24 mouse cellular contexts compared by ENCODE assay signal in the genomic region with DNA sequence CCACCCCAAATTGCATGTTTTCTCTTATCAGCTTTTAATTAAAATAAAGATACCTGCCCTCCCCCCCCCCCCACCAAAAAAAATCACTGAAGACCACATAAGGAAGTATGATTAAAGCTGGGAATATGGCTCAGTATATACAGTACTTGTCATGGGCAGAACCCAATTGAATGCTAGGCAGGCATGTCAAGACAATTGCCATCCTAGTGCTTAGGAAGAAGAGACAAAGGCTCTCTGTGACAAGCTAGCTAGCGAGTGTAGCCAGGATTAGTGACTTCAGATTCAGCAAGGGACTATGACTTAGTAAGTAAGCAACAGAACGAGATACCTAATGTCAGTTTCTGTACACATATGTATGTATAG.
A peak's percentile ranks its signal among the peaks of the same experiment; 100 is the strongest.
DNase-seq lines count a peak whose midpoint lies in the region; ATAC-seq lines count a peak whose summit lies in the region.
"Had no signal": no experiment of that assay in that cellular context is flagged by ENCODE, and none has a peak within 500 bp of the region (broad histone marks: within the 10 kb centered on the region; RNA-seq: fewer than 3 reads in every experiment).

No protein-coding gene starts in this region.

- H3K9ac ChIP-seq in hindbrain, embryonic 16.5 days (ENCODE audit: low read depth, low read length), result no peak overlapping the region
- no peak overlapping the region for H3K9ac ChIP-seq in midbrain, embryonic 12.5 days (replicated peaks)
- H3K9ac ChIP-seq in neural tube, embryonic 11.5 days (ENCODE audit: low read length), result no peak overlapping the region
- H3K9ac ChIP-seq in neural tube, embryonic 15.5 days (replicated peaks), result no peak overlapping the region
- H3K9ac ChIP-seq: embryonic facial prominence, embryonic 12.5 days; embryonic facial prominence, embryonic 15.5 days; heart, embryonic 12.5 days; heart, embryonic 15.5 days; hindbrain, embryonic 13.5 days had no signal

- no peaks in the 10 kb centered on the region for H3K27me3 ChIP-seq in hindbrain, embryonic 10.5 days (ENCODE audit: insufficient read depth, poor library complexity, severe bottlenecking)
- no peaks in the 10 kb centered on the region for H3K27me3 ChIP-seq in hindbrain, embryonic 16.5 days (replicated peaks; ENCODE audit: control insufficient read depth, insufficient read depth, low read length)
- H3K27me3 ChIP-seq in midbrain, embryonic 12.5 days, result no peaks in the 10 kb centered on the region
- H3K27me3 ChIP-seq in midbrain, embryonic 10.5 days (ENCODE audit: low read depth, poor library complexity, severe bottlenecking), result no peaks in the 10 kb centered on the region
- H3K27me3 ChIP-seq in neural tube, embryonic 11.5 days (ENCODE audit: control insufficient read depth, insufficient read depth, low read length), result no peaks in the 10 kb centered on the region
- no peaks in the 10 kb centered on the region for H3K27me3 ChIP-seq in neural tube, embryonic 15.5 days (replicated peaks)
- H3K27me3 ChIP-seq: embryonic facial prominence, embryonic 12.5 days; embryonic facial prominence, embryonic 15.5 days; heart, embryonic 12.5 days; heart, embryonic 15.5 days; hindbrain, embryonic 13.5 days had no signal

- ATAC-seq in hindbrain, embryonic 16.5 days, result no peak
- ATAC-seq in midbrain, embryonic 12.5 days (ENCODE audit: low FRiP score, low read depth), result 0 out of 2 replicates have a peak, but pooled peaks have one; percentile 45
- ATAC-seq in neural tube, embryonic 11.5 days (ENCODE audit: insufficient read depth, low FRiP score, low TSS enrichment), result 0 out of 2 replicates have a peak, but pooled peaks have one; percentile 3
- no peak for ATAC-seq in neural tube, embryonic 15.5 days (ENCODE audit: low FRiP score)
- ATAC-seq: CD4-positive, CD25-positive, alpha-beta regulatory T cell, adult 4 months; inflammation-experienced regulatory T-cells, adult 6 months had no signal

- H3K4me3 ChIP-seq in hindbrain, embryonic 10.5 days, result no peak overlapping the region
- H3K4me3 ChIP-seq in hindbrain, embryonic 16.5 days (ENCODE audit: low read length), result no peak overlapping the region
- H3K4me3 ChIP-seq in midbrain, embryonic 12.5 days, result no peak overlapping the region
- no peak overlapping the region for H3K4me3 ChIP-seq in midbrain, embryonic 10.5 days
- no peak overlapping the region for H3K4me3 ChIP-seq in neural tube, embryonic 11.5 days (ENCODE audit: low read depth, low read length)
- no peak overlapping the region for H3K4me3 ChIP-seq in neural tube, embryonic 15.5 days (replicated peaks)
- H3K4me3 ChIP-seq: embryonic facial prominence, embryonic 12.5 days; embryonic facial prominence, embryonic 15.5 days; heart, embryonic 12.5 days; heart, embryonic 15.5 days; hindbrain, embryonic 13.5 days had no signal

- peak overlapping the region; percentile 59 for H3K27ac ChIP-seq in hindbrain, embryonic 10.5 days
- no peak overlapping the region for H3K27ac ChIP-seq in hindbrain, embryonic 16.5 days (ENCODE audit: low read depth, low read length)
- H3K27ac ChIP-seq in midbrain, embryonic 12.5 days (replicated peaks), result 0 out of 2 replicates have a peak overlapping the region, but pooled peaks have one; percentile 15
- H3K27ac ChIP-seq in midbrain, embryonic 10.5 days (replicated peaks), result no peak overlapping the region
- H3K27ac ChIP-seq in neural tube, embryonic 11.5 days (ENCODE audit: low read depth, low read length), result no peak overlapping the region
- no peak overlapping the region for H3K27ac ChIP-seq in neural tube, embryonic 15.5 days (replicated peaks)
- H3K27ac ChIP-seq: embryonic facial prominence, embryonic 12.5 days; embryonic facial prominence, embryonic 15.5 days; heart, embryonic 15.5 days; hindbrain, embryonic 13.5 days; hindbrain, postnatal 0 days had no signal

- 62% methylated on average over 2 of the region's 2 CpGs for WGBS in hindbrain, embryonic 10.5 days
- 57% methylated on average over 2 of the region's 2 CpGs for WGBS in hindbrain, embryonic 16.5 days
- 46% methylated on average over 2 of the region's 2 CpGs for WGBS in midbrain, embryonic 12.5 days
- WGBS in midbrain, embryonic 10.5 days, result 59% methylated on average over 2 of the region's 2 CpGs
- WGBS in neural tube, embryonic 11.5 days, result 70% methylated on average over 2 of the region's 2 CpGs
- 67% methylated on average over 2 of the region's 2 CpGs for WGBS in neural tube, embryonic 15.5 days

- H3K4me2 ChIP-seq in hindbrain, embryonic 16.5 days (ENCODE audit: low read length), result no peak overlapping the region
- no peak overlapping the region for H3K4me2 ChIP-seq in midbrain, embryonic 12.5 days (replicated peaks)
- no peak overlapping the region for H3K4me2 ChIP-seq in neural tube, embryonic 11.5 days (ENCODE audit: low read depth)
- H3K4me2 ChIP-seq in neural tube, embryonic 15.5 days, result no peak overlapping the region
- H3K4me2 ChIP-seq: embryonic facial prominence, embryonic 12.5 days; embryonic facial prominence, embryonic 15.5 days; heart, embryonic 12.5 days; heart, embryonic 15.5 days; hindbrain, embryonic 13.5 days had no signal

- H3K4me1 ChIP-seq in hindbrain, embryonic 10.5 days (replicated peaks), result peaks cover 14% of the 10 kb centered on the region; the same call in 1 of the 2 replicates
- H3K4me1 ChIP-seq in hindbrain, embryonic 16.5 days (ENCODE audit: control insufficient read depth, insufficient read depth, low read depth, low read length), result no peaks in the 10 kb centered on the region
- no peaks in the 10 kb centered on the region for H3K4me1 ChIP-seq in midbrain, embryonic 12.5 days
- H3K4me1 ChIP-seq in midbrain, embryonic 10.5 days, result peaks cover 12% of the 10 kb centered on the region
- no peaks in the 10 kb centered on the region for H3K4me1 ChIP-seq in neural tube, embryonic 11.5 days (ENCODE audit: control insufficient read depth, insufficient read depth, low read length)
- no peaks in the 10 kb centered on the region for H3K4me1 ChIP-seq in neural tube, embryonic 15.5 days
- H3K4me1 ChIP-seq: embryonic facial prominence, embryonic 12.5 days; embryonic facial prominence, embryonic 15.5 days; heart, embryonic 12.5 days; heart, embryonic 15.5 days had no signal

- DNase-seq in hindbrain, embryonic 10.5 days (ENCODE audit: low spot score), result no peak
- no peak for DNase-seq in midbrain, embryonic 10.5 days (ENCODE audit: low spot score)
- DNase-seq in neural tube, embryonic 11.5 days (ENCODE audit: low spot score), result no peak
- DNase-seq: adrenal gland, adult 2 months; adrenal gland, postnatal 14 days; cerebellum, adult 11 months; cerebellum, adult 2 months; cerebellum, adult 9-11 months; cerebellum, postnatal 25 days; gastrocnemius, postnatal 25 days; heart, adult 18-20 months; heart, postnatal 10 days; heart, postnatal 36 days had no signal

- H3K36me3 ChIP-seq in hindbrain, embryonic 10.5 days, result no peaks in the 10 kb centered on the region
- H3K36me3 ChIP-seq in hindbrain, embryonic 16.5 days (ENCODE audit: control insufficient read depth, insufficient read depth, low read length), result no peaks in the 10 kb centered on the region
- no peaks in the 10 kb centered on the region for H3K36me3 ChIP-seq in midbrain, embryonic 12.5 days
- H3K36me3 ChIP-seq in midbrain, embryonic 10.5 days, result no peaks in the 10 kb centered on the region
- no peaks in the 10 kb centered on the region for H3K36me3 ChIP-seq in neural tube, embryonic 11.5 days (ENCODE audit: control insufficient read depth, insufficient read depth, low read length)
- no peaks in the 10 kb centered on the region for H3K36me3 ChIP-seq in neural tube, embryonic 15.5 days
- H3K36me3 ChIP-seq: embryonic facial prominence, embryonic 12.5 days; embryonic facial prominence, embryonic 15.5 days; heart, embryonic 12.5 days; heart, embryonic 15.5 days; hindbrain, embryonic 13.5 days had no signal

- H3K9me3 ChIP-seq in hindbrain, embryonic 10.5 days, result no peaks in the 10 kb centered on the region
- H3K9me3 ChIP-seq in hindbrain, embryonic 16.5 days (ENCODE audit: control insufficient read depth, low read length), result no peaks in the 10 kb centered on the region
- H3K9me3 ChIP-seq in midbrain, embryonic 12.5 days, result no peaks in the 10 kb centered on the region
- H3K9me3 ChIP-seq in midbrain, embryonic 10.5 days (replicated peaks), result no peaks in the 10 kb centered on the region
- H3K9me3 ChIP-seq in neural tube, embryonic 11.5 days (ENCODE audit: control insufficient read depth, low read length), result no peaks in the 10 kb centered on the region
- H3K9me3 ChIP-seq in neural tube, embryonic 15.5 days (replicated peaks), result no peaks in the 10 kb centered on the region
- H3K9me3 ChIP-seq: embryonic facial prominence, embryonic 12.5 days; embryonic facial prominence, embryonic 15.5 days; heart, embryonic 12.5 days; heart, embryonic 15.5 days; hindbrain, embryonic 13.5 days had no signal

Comparison
In these comparisons a context has a peak if more than half of its experiments do, and no peak if none do; other contexts are left out.
1. H3K27ac ChIP-seq: peak in hindbrain, embryonic 10.5 days (single experiment) and midbrain, embryonic 12.5 days (single experiment); none in hindbrain, embryonic 16.5 days (single experiment), midbrain, embryonic 10.5 days (single experiment), neural tube, embryonic 11.5 days (single experiment) and neural tube, embryonic 15.5 days (single experiment).
2. ATAC-seq: peak in midbrain, embryonic 12.5 days (single experiment) and neural tube, embryonic 11.5 days (single experiment); none in hindbrain, embryonic 16.5 days (single experiment) and neural tube, embryonic 15.5 days (single experiment).